Mouse (Mus musculus) embryonic facial prominence, embryonic 15.5 days (tissue): Measurements from ENCODE around the gene Pnpla1. TPM values are rescaled to one million over a fixed set of nuclear protein-coding genes. Genes with fewer than 3 reads are reported as not detected.
A peak's percentile ranks its signal among the peaks of the same experiment; 100 is the strongest.

Experiments used
- ATAC-seq: fragments of 200-750 bp; cut with Nextera tagmentation; 2 replicates; pipeline ENCODE4 v1.8.0; 2017; ENCODE audit warnings: low read depth, moderate TSS enrichment; ENCODE audit not compliant: insufficient number of reproducible peaks, low FRiP score, low TSS enrichment
- H3K27ac ChIP-seq: fragments of 300-500 bp; sonication (generic); replicated peaks from 2 replicates; pipeline ENCODE4 v1.5.1; 2015; ENCODE audit warnings: mild to moderate bottlenecking, inconsistent platforms
- H3K27me3 ChIP-seq: fragments of 300-500 bp; sonication (generic); 2 replicates; pipeline ENCODE4 v1.6.1; 2015; ENCODE audit warnings: inconsistent platforms
- H3K36me3 ChIP-seq: fragments of 300-500 bp; sonication (generic); 2 replicates; pipeline ENCODE4 v1.6.1; 2015; ENCODE audit warnings: mild to moderate bottlenecking, inconsistent platforms
- H3K4me1 ChIP-seq: fragments of 300-500 bp; sonication (generic); 2 replicates; pipeline ENCODE4 v1.6.1; 2015; ENCODE audit warnings: inconsistent platforms
- H3K4me2 ChIP-seq: fragments of 300-500 bp; sonication (generic); replicated peaks from 2 replicates; pipeline ENCODE4 v1.6.1; 2015; ENCODE audit warnings: mild to moderate bottlenecking, inconsistent platforms
- H3K4me3 ChIP-seq: fragments of 300-500 bp; sonication (generic); replicated peaks from 2 replicates; pipeline ENCODE4 v1.5.1; 2015; ENCODE audit warnings: mild to moderate bottlenecking, inconsistent platforms
- H3K9ac ChIP-seq: fragments of 300-500 bp; sonication (generic); 2 replicates; pipeline ENCODE4 v1.6.1; 2015; ENCODE audit warnings: inconsistent platforms
- H3K9me3 ChIP-seq: fragments of 300-500 bp; sonication (generic); replicated peaks from 2 replicates; pipeline ENCODE4 v1.6.1; 2016; ENCODE audit warnings: inconsistent platforms
- WGBS: fragments of 180-500 bp; shearing (Covaris S2); methylation state at CpG from one replicate; pipeline ENCODE4 v1.1.7; 2015; 5-methylcytosine and 5-hydroxymethylcytosine counted together
- polyA plus RNA-seq: library from polyadenylated mRNA; unstranded; fragments of >200 nt; fragmentation: Nextera tagmentation; extraction: Ambion mirVana; gene quantifications from 2 replicates; pipeline ENCODE4 v1.2.1, GENCODE M21; 2015

The Pnpla1 gene
- polyA plus RNA-seq, 1 experiment from 2014 or later = 7.9 TPM

- H3K4me3 ChIP-seq = no peak overlapping the region
- H3K9ac ChIP-seq = no peak overlapping the region
- H3K27ac ChIP-seq = no peak overlapping the region
- no peaks in the 10 kb centered on the region for H3K36me3 ChIP-seq
- WGBS = 41% methylated on average over 15 of the region's 15 CpGs
- ATAC-seq = no peak
- H3K4me2 ChIP-seq = no peak overlapping the region
- peaks cover 15% of the 10 kb centered on the region for H3K4me1 ChIP-seq
- no peaks in the 10 kb centered on the region for H3K27me3 ChIP-seq
- no peaks in the 10 kb centered on the region for H3K9me3 ChIP-seq
Observed at GRCm38 (mm10) chr17:28926866-28927635, 68.8 kb downstream of the Pnpla1 start.

DNA sequence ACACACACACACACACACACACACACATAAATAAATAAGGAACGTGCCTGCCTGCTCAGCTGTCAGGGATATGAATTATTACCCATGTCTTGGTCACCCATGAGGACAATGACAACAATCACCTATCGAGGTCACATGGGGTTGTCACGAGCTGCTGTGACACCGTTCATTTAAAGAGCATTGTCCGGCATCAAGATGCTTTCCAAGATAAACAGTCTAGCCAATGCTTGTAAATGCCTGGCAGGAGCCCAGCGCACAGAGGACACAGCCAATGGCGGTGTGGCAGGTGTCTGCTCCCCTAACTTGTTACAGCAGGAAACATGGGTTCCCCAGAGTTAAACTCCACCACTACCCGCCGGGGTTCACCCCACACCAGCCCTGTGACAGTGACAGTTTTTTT lies 69.8 kb downstream of the Pnpla1 start:
- Histone ChIP-seq H3K9ac (no peak overlapping the region), H3K36me3 (no peaks in the 10 kb centered on the region), H3K9me3 (no peaks in the 10 kb centered on the region), H3K4me3 (no peak overlapping the region), H3K27me3 (no peaks in the 10 kb centered on the region), H3K4me1 (peaks cover 15% of the 10 kb centered on the region), H3K4me2 (no peak overlapping the region), H3K27ac (no peak overlapping the region)
- WGBS = 85% methylated on average over 9 of the region's 9 CpGs
- ATAC-seq = no peak

DNA sequence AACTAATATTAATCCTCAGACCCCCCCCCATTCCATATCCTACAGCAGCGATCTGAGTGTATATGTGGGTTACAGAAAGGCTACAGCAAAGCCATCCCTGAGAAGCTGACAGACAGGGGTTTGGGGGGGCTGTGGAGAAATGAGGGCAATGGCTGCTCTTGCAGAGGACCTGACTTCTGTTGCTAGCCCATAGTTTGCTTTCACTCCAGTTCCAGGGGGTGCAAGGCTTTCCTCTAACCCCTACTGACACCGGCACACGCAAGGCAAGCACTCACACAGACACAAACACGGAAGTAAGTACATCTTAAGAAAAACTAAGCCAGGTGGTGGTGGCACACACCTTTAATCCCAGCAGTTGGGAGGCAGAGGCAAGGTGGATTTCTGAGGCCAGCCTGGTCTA lies 71.2 kb downstream of the Pnpla1 start:
- ATAC-seq = no peak

DNA sequence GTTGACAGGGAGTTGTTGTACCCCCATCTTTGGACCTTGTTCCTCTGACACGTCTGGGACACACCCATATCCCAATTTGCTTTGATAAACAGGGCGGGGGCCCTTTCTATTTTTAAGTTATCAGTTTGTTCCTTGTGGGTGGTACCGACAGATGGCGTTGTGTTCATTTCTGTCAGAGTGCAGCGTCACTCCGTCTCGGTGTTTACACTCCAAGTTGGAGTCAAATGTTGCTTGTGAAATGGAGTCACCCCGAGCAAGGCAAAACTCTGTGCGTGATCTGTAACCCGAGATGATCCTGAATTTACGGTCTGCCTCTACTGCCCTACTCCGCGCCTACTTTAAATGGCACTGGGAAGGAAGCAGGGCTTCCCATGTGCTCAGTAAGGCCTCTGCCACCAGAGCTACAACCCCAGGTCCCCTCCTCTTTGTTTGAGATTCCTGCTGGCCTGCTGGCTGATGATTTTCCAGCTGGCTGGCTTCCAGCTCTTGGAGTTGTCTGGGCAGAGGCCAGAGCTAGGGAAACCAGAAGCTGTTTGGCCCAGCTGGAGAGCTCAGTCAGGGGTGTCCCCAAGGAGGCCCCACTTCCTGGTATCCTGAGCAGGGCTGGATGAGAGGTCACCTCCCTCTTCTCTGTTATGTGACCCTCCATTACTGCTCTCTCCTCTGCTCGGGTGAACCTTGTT lies 72.3 kb downstream of the Pnpla1 start:
- no peaks in the 10 kb centered on the region for H3K27me3 ChIP-seq
- no peaks in the 10 kb centered on the region for H3K36me3 ChIP-seq
- peaks cover 15% of the 10 kb centered on the region for H3K4me1 ChIP-seq
- WGBS = 13% methylated on average over 14 of the region's 14 CpGs
- H3K9ac ChIP-seq = no peak overlapping the region
- H3K27ac ChIP-seq = peak overlapping the region; percentile 86
- H3K4me3 ChIP-seq = no peak overlapping the region
- peak; percentile 88 for ATAC-seq
- H3K9me3 ChIP-seq = no peaks in the 10 kb centered on the region
- H3K4me2 ChIP-seq = peak overlapping the region; percentile 28

More for the DNA sequence above, 71.2 kb downstream of the Pnpla1 start:
- no peak overlapping the region for H3K4me3 ChIP-seq
- peaks cover 15% of the 10 kb centered on the region for H3K4me1 ChIP-seq
- no peaks in the 10 kb centered on the region for H3K36me3 ChIP-seq
- H3K27me3 ChIP-seq = no peaks in the 10 kb centered on the region
- no peak overlapping the region for H3K4me2 ChIP-seq
- no peak overlapping the region for H3K27ac ChIP-seq
- WGBS = 89% methylated on average over 4 of the region's 4 CpGs
- H3K9ac ChIP-seq = no peak overlapping the region
- H3K9me3 ChIP-seq = no peaks in the 10 kb centered on the region

DNA sequence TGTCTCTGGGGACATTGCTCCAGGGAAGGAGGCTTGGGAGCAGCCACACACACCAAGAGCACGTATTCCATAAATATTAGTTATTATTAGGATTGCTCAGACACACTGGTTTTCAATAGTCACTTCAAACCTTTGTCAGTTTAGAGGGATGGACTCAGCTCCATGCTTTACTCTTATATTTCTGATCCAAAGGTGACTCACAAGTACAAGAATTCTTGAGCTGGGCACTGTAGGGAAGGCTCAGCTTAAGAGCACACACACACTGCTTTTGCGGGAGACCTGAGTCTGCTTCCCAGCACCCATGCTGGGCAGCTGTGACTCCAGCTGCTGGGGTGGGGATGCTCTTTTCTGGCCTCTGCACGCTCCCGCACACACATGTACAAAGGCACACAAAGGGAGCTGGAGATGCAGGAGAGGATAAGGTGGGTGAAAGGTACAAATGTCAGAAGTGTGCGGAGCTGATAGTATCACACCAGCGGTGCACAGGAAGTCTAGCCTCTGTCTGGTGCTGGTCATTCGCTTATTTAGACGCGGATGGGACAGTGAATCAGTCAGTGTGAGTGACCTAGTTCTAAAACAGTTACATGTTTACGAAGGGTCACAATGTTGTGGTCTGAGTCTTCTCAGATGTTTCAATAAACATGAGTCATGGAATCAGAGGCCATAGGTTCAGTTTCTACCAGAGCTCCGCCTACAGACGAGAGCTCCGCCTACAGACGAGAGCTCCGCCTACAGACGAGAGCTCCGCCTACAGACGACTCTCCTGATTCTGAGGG lies 73.4 kb downstream of the Pnpla1 start:
- Histone ChIP-seq H3K9me3 (no peaks in the 10 kb centered on the region), H3K36me3 (no peaks in the 10 kb centered on the region), H3K4me2 (no peak overlapping the region), H3K9ac (no peak overlapping the region), H3K27ac (peak overlapping the region; percentile 86; the same call in 1 of the 2 replicates), H3K27me3 (no peaks in the 10 kb centered on the region), H3K4me1 (peaks cover 15% of the 10 kb centered on the region), H3K4me3 (no peak overlapping the region)
- ATAC-seq = no peak
- 88% methylated on average over 18 of the region's 18 CpGs for WGBS

DNA sequence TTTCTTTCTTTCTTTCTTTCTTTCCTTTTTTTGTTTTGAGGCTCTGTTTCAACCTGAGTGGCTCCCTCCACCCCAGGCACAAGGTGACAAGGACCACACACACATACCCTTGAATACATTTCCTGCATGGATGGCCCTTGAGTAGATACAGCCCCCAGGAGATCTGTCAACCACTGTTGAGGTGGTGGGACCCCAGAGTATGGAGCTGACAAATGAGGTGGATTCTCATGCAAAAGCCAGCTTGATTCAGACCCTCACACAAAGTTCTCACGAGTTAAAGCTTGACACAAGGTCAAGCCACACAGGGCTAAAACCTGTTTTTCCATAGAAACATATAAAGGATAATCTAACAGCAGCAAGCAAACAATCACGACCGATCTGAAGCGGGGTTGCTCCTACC lies 74.1 kb downstream of the Pnpla1 start:
- Histone ChIP-seq H3K4me1 (peaks cover 10% of the 10 kb centered on the region), H3K36me3 (no peaks in the 10 kb centered on the region), H3K27ac (no peak overlapping the region), H3K9ac (no peak overlapping the region), H3K4me3 (no peak overlapping the region), H3K4me2 (no peak overlapping the region), H3K9me3 (no peaks in the 10 kb centered on the region), H3K27me3 (no peaks in the 10 kb centered on the region)
- no peak for ATAC-seq
- WGBS = 85% methylated on average over 4 of the region's 4 CpGs

GRCm38 (mm10) chr17:28934120-28934916 lies 76.1 kb downstream of the Pnpla1 start:
- WGBS = 62% methylated on average over 19 of the region's 19 CpGs

DNA sequence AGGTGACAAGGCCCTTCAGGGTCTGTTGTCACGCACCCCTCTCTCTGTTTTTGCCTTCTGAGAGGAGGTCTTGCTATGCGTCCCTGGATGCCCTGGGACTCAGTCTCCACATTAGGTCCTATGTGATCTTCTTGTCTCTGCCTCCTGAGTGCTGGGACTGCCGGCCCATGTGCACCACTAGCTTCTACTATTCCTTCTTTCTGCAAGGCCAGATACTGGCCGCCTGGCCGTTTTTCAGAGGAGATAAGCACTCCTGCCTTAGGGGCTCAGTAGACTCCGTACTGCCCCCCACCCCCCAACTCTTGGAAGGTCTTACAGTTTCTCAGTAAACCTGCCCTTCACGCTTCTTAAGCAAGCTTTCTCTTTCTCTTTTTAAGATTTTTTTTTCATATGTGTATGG lies 77.9 kb downstream of the Pnpla1 start:
- Histone ChIP-seq H3K27ac (no peak overlapping the region), H3K4me3 (no peak overlapping the region), H3K9me3 (no peaks in the 10 kb centered on the region), H3K4me1 (no peaks in the 10 kb centered on the region), H3K36me3 (no peaks in the 10 kb centered on the region), H3K27me3 (no peaks in the 10 kb centered on the region), H3K4me2 (no peak overlapping the region), H3K9ac (no peak overlapping the region)
- no peak for ATAC-seq
- 88% methylated on average over 7 of the region's 7 CpGs for WGBS

More at GRCm38 (mm10) chr17:28934120-28934916, 76.1 kb downstream of the Pnpla1 start:
- Histone ChIP-seq H3K4me2 (no peak overlapping the region), H3K9me3 (no peaks in the 10 kb centered on the region), H3K27ac (no peak overlapping the region), H3K9ac (no peak overlapping the region), H3K4me3 (no peak overlapping the region), H3K27me3 (no peaks in the 10 kb centered on the region), H3K4me1 (peaks cover 10% of the 10 kb centered on the region), H3K36me3 (no peaks in the 10 kb centered on the region)
- ATAC-seq = no peak

GRCm38 (mm10) chr17:28936622-28937345 lies 78.6 kb downstream of the Pnpla1 start:
- 78% methylated on average over 10 of the region's 10 CpGs for WGBS

More at GRCm38 (mm10) chr17:28936622-28937345, 78.6 kb downstream of the Pnpla1 start:
- H3K36me3 ChIP-seq = no peaks in the 10 kb centered on the region
- no peak overlapping the region for H3K4me3 ChIP-seq
- no peak overlapping the region for H3K9ac ChIP-seq
- no peak overlapping the region for H3K27ac ChIP-seq
- no peak for ATAC-seq
- H3K4me1 ChIP-seq = no peaks in the 10 kb centered on the region
- no peak overlapping the region for H3K4me2 ChIP-seq
- no peaks in the 10 kb centered on the region for H3K27me3 ChIP-seq
- no peaks in the 10 kb centered on the region for H3K9me3 ChIP-seq
